Mouse (Mus musculus): ENCODE results near the gene Cldn14. TPM values are rescaled to one million over a fixed set of nuclear protein-coding genes. Genes with fewer than 3 reads are reported as not detected.

Cldn14 gene
- polyA plus RNA-seq (2021; fragmentation: Nextera tagmentation), result 0.50 and 0.70 TPM in 2 replicates
- long read RNA-seq, experiment 1, result 0 reads
- long read RNA-seq, experiment 2, partial matches to known transcripts, result 0 of 4 reads
- long read RNA-seq, experiment 2, other reads (novel, unspliced or antisense), result 2 of 4 reads

DNA sequence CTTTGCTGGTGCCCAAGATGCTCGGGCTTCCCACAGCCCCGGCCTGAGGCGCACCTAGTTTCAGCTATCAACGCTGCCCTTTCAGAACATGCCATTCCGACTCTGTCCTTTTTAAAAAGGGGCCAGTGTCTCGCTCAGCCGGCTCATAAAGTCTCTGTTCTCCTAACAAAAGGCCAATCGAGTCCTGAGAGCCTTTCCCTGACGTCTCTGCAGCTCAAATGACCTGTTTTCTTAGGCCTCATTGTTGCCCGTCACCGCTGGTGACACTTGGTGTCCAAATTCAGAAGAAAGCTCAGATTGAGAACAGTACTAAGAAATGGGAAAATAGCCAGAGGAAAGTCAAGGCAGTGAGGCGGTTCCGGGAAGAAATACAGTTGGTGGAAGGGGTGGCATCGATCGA is at the start of gene Cldn14:
Gene Cldn14, minus strand, starts transcription at position 101 of the 400 bp plus-strand sequence.

DNA sequence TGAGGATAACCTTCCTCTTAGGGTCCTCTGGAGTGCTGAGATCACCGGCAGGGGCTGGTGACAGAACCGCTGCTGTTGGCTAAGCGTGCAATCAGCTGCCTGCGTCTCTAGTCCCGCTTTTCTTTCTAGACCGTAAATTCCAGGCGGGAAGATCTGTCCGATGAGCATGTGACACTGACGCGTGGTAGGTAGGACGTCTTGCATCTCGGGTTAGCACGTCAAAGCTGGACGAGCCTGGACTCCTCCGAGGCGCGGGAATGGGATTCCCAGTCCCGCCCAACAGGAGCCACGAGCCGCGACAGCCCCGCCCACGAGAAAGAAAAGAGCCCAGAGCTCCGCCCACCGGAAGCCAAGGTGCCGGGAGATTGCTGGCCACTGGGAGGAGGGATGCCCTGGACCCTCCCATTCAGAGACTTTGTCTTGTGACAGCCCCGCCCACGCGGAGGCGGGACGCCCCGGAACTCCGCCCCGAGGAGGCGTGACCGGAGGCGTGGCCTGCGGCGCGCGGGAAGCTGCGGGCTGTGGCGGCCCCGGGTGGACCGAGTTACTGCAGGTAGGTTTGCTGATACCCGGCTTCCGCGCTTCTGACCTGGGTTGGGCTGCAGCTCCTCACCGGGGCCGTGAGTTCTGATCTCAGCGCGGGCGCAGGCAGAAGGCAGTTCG is 125.1 kb downstream of the Cldn14 start, which contains the start of gene Chaf1b:
Gene Chaf1b, plus strand, starts transcription at position 479 of the 663 bp plus-strand sequence.

Other genes with a start within 250 kb of the Cldn14 start
- 12.4 and 13.5 TPM in 2 replicates for gene Morc3, start 176.7 kb downstream of the Cldn14 start, polyA plus RNA-seq (2021; fragmentation: Nextera tagmentation)
- gene Chaf1b, start 124.9 kb downstream of the Cldn14 start, polyA plus RNA-seq (2021; fragmentation: Nextera tagmentation), result 0.41 TPM in 2 replicates
- 0.04 TPM in 1 of 2 replicates, not detected in the other for gene Sim2, start 76.1 kb upstream of the Cldn14 start, polyA plus RNA-seq (2021; fragmentation: Nextera tagmentation)

Data from layer of hippocampus, adult 6 months (tissue).